Mouse (Mus musculus) cerebellum, adult 2 months (tissue): ENCODE results near the gene Ceacam2. TPM values are rescaled to one million over a fixed set of nuclear protein-coding genes. Genes with fewer than 3 reads are reported as not detected.
"Not testable (repeated sequence)": the region's sequence is repeated elsewhere in the genome, so short reads cannot be mapped to it uniquely, and the experiment has no call there.

Source experiments
- DNase-seq, 2 experiments: peaks; one replicate each; pipeline ENCODE4 v3.0.0; 2021
- H3K27ac ChIP-seq: fragments of 200-500 bp; 2 replicates; pipeline ENCODE4 v1.5.1; 2012; ENCODE audit warnings: low read length, control low read depth, inconsistent platforms; ENCODE audit not compliant: insufficient read depth
- H3K27me3 ChIP-seq: fragments of 200-500 bp; 2 replicates; pipeline ENCODE4 v1.6.1; 2012; ENCODE audit warnings: inconsistent platforms, mild to moderate bottlenecking, low read length, moderate library complexity; ENCODE audit not compliant: control insufficient read depth, insufficient read depth
- H3K4me1 ChIP-seq: fragments of 200-500 bp; 2 replicates; pipeline ENCODE4 v1.6.1; 2011; ENCODE audit warnings: low read length; ENCODE audit not compliant: control insufficient read depth, insufficient read depth
- H3K4me3 ChIP-seq: fragments of 200-500 bp; replicated peaks from 2 replicates; pipeline ENCODE3; 2011; ENCODE audit warnings: mild to moderate bottlenecking, low read depth, low read length, control low read depth; ENCODE audit not compliant: insufficient read depth
- CTCF ChIP-seq: fragments of 200-500 bp; IDR thresholded peaks from 2 replicates; pipeline ENCODE4 v1.5.1; 2011; ENCODE audit warnings: low read depth, mild to moderate bottlenecking, control low read depth, low read length, moderate library complexity, borderline replicate concordance; ENCODE audit not compliant: insufficient read depth
- POLR2A ChIP-seq: fragments of 200-500 bp; IDR thresholded peaks from 2 replicates; pipeline ENCODE4 v1.6.1; 2011; ENCODE audit warnings: low read length, control low read depth, borderline replicate concordance; ENCODE audit not compliant: insufficient read depth
- WGBS: fragments of 180-500 bp; shearing (Covaris S2); methylation state at CpG from one replicate; pipeline ENCODE4 v1.1.7; 2018; 5-methylcytosine and 5-hydroxymethylcytosine counted together
- polyA plus RNA-seq: library from polyadenylated mRNA; depleted of rRNA; stranded (reverse); fragments of >200 nt; gene quantifications from 2 replicates; pipeline ENCODE4 v1.2.3, GENCODE M21; 2012; rRNA removed

Ceacam2 gene
- polyA plus RNA-seq = 0.38 and 0.57 TPM in 2 replicates

GRCm38 (mm10) chr7:25539376-25539907 is at the start of gene Ceacam2:
Gene Ceacam2, minus strand, starts transcription at chr7:25539857.
- H3K27ac ChIP-seq, H3K27me3 ChIP-seq, H3K4me3 ChIP-seq, H3K4me1 ChIP-seq, DNase-seq: not testable (repeated sequence)
- WGBS = 74% methylated on average over 3 of the region's 3 CpGs

GRCm38 (mm10) chr7:25585351-25586204 is 45.9 kb upstream of the Ceacam2 start:
- no peaks in the 10 kb centered on the region for H3K4me1 ChIP-seq
- 73% methylated on average over 9 of the region's 9 CpGs for WGBS
- H3K27me3 ChIP-seq = no peaks in the 10 kb centered on the region
- DNase-seq = no peak
- H3K27ac ChIP-seq = no peak overlapping the region
- TF ChIP-seq POLR2A (no peak), CTCF (no peak)
- H3K4me3 ChIP-seq = no peak overlapping the region

GRCm38 (mm10) chr7:25584651-25585050 is 45.0 kb upstream of the Ceacam2 start:
- H3K27ac ChIP-seq = no peak overlapping the region
- WGBS = 82% methylated on average over 5 of the region's 5 CpGs
- no peak for DNase-seq
- no peaks in the 10 kb centered on the region for H3K4me1 ChIP-seq
- TF ChIP-seq CTCF (no peak), POLR2A (no peak)
- no peaks in the 10 kb centered on the region for H3K27me3 ChIP-seq
- H3K4me3 ChIP-seq = no peak overlapping the region

- no peak overlapping the region for H3K4me3 ChIP-seq
- DNase-seq = no peak
- H3K27ac ChIP-seq = no peak overlapping the region
- no peaks in the 10 kb centered on the region for H3K27me3 ChIP-seq
- TF ChIP-seq POLR2A (no peak), CTCF (no peak)
- WGBS = 89% methylated on average over 15 of the region's 15 CpGs
- H3K4me1 ChIP-seq = no peaks in the 10 kb centered on the region
Measured at GRCm38 (mm10) chr7:25582301-25582810, 42.7 kb upstream of the Ceacam2 start.

- WGBS = 85% methylated on average over 10 of the region's 10 CpGs
- DNase-seq = no peak
Measured at GRCm38 (mm10) chr7:25579441-25579840, 39.8 kb upstream of the Ceacam2 start.

GRCm38 (mm10) chr7:25576793-25577437 is 37.3 kb upstream of the Ceacam2 start:
- 52% methylated on average over 14 of the region's 14 CpGs for WGBS
- not testable (repeated sequence) for DNase-seq, H3K4me3 ChIP-seq, H3K4me1 ChIP-seq, H3K27me3 ChIP-seq, H3K27ac ChIP-seq

More at GRCm38 (mm10) chr7:25579441-25579840, 39.8 kb upstream of the Ceacam2 start:
- Histone ChIP-seq H3K4me1 (no peaks in the 10 kb centered on the region), H3K27me3 (no peaks in the 10 kb centered on the region), H3K27ac (no peak overlapping the region), H3K4me3 (no peak overlapping the region)
- TF ChIP-seq POLR2A (no peak), CTCF (no peak)

GRCm38 (mm10) chr7:25576308-25576707 is 36.7 kb upstream of the Ceacam2 start:
- DNase-seq = not testable (repeated sequence)
- WGBS = 31% methylated on average over 6 of the region's 6 CpGs

GRCm38 (mm10) chr7:25575870-25576269 is 36.2 kb upstream of the Ceacam2 start:
- H3K4me1 ChIP-seq = no peaks in the 10 kb centered on the region
- H3K4me3 ChIP-seq = no peak overlapping the region
- no peak overlapping the region for H3K27ac ChIP-seq
- TF ChIP-seq CTCF = no peak
- TF ChIP-seq POLR2A = no peak
- no peaks in the 10 kb centered on the region for H3K27me3 ChIP-seq
- WGBS = 20% methylated on average over 8 of the region's 8 CpGs
- DNase-seq = no peak

More at GRCm38 (mm10) chr7:25576308-25576707, 36.7 kb upstream of the Ceacam2 start:
- not testable (repeated sequence) for H3K4me3 ChIP-seq, H3K4me1 ChIP-seq, H3K27me3 ChIP-seq, H3K27ac ChIP-seq
